Mouse (Mus musculus) T-helper 1 cell (primary cell): ENCODE results near the gene Apobec4.
"Not testable (repeated sequence)": the region's sequence is repeated elsewhere in the genome, so short reads cannot be mapped to it uniquely, and the experiment has no call there.

Source experiments
- in situ Hi-C: fragments of 300-600 bp; cut with MboI, MseI; formaldehyde crosslinking; loops from one replicate; pipeline ENCODE4 v1.15.1; 2025; ENCODE audit warnings: high pct_unique_total_duplicates

The Apobec4 gene

DNA sequence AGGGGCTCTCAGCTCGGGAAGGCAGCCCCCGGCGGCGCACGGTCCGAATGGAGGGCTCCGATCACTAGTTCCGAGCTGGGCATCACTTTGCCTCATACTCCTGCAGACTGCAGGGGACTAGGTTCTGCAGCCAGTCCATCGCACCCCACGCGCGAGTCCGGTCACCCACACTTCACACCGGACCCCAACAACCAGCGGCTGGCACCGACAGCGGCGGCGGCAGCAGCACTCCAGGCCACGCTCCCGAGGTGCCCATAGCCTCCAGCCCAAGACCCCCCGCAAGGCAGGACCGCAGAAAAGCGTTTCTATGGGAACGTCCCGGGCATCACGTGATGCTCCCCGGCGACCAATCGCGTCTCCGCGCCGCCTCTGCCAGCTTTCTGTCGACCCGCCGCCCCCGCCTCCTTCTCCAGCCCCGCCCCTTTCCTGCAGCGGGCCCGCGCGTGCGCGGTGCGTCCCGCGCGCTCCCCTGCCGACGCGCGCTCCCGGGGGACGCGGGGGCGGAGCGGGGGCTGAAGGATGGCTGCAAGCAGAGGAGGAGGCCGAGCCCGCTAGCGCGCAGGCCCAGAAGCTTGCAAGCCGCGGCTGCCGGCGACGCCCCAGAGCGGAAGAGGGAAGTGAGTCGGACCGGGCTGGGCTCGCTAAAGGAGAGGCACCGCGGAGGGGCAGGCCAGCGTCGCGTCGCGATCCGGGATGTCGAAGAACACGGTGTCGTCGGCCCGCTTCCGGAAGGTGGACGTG lies 15.9 kb downstream of the Apobec4 start, which contains the start of the genes Rgl1 and Arpc5:
Gene Rgl1 (minus strand): TSS at position 320 of the 741 bp plus-strand sequence.
Gene Arpc5 (plus strand): TSS at position 511 of the 741 bp plus-strand sequence.
- in situ Hi-C loops: no loop called here

DNA sequence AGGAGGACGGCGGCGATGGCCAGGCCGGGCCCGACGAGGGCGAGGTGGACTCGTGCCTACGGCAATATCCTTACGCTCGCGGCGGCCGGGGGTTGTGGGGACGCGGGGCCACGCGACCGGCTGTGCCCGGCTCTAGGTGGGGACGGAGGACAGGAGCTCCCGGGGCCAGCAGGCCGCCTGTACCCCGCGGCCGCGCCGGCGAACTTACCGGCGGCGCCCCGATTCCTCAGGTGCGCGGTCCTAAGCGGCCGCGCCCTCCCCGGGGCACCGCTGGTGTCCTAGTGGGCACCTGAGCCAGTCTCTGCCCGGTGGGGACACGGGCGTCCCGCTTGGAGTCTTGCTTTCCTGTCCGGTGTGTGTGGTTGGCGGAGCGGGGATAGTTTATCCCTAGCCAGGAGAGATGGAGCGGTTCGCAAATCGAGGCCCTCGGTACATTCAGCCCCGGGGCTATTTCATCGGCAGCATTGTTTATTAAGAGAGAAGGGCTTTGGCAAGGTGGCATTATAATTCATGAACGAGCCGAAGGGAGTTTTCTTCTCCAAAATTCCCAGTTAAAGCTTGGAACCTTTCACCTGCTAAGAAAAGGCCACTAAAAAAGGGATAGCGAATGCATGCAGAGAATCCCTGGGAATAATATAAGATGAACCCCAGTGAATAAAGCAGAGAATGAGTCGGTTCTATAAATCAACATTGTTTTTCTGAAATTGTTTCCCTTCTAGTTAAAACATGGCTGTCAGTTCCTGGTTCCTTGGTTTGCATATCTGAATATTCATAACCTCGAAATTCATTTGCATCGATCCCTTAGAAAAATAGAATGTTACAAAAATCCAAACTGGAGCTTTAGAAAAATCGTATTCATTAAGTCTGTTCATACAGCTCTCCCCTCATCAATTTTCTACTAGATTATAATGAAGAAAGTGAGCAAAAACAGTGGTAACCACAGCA lies 16.7 kb downstream of the Apobec4 start:
- in situ Hi-C loops: no loop called here

DNA sequence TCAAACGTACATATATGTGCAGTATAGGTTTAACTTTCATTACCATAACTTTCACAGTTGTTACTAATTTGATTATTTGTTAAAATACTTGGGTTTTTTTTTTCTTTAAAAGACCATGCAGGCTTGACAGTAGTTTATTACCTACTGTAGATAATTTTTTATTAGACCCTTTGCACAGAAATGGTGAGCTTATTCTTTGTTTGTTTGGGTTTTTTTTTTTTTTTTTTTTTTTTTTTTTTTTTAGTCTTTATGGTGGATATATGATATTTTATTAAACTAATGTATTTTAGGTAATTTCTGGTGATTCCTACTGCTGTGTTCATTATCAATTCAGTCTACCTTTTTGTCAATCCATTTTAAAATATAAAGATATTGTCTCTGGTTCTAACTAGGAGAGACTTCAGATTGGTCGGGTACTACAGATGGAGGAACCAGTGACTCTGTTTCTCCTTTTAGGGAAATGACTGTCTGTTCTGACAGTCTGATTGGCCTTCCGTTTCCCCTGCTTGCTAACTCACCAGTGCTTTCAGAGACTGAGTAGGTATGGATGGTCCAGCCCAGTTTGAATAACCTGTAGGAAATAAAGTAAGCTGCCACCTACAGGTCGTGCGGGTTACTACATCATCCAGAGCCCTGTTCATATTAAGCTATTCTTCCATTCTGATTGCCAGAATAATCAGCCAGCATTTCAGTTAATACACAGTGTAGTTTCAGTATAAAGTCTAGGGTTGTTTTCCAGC lies 17.6 kb downstream of the Apobec4 start:
- in situ Hi-C loops: no loop called here

DNA sequence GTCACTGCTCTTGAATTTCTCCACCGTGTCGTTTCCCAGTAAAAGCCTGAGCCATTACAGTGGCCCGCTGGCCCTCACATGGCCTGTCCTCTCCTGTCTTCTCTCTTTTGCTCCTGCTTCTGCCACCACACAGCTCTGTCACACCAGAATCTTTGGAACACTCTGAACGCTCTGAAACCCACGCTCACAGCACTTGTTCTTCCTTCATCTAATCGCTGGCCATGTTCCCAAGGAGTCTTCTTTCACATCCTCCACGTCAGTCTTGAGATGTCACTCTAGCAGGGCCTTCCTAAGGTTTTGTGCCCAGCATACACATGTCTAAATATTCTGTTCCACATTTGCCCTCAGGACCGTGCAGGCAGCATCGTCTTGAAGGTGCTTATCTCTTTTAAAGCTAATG lies 20.7 kb downstream of the Apobec4 start:
- in situ Hi-C loops: no loop called here

GRCm38 (mm10) chr1:152774601-152775000 lies 24.2 kb downstream of the Apobec4 start:
- in situ Hi-C loops: not testable (repeated sequence)

GRCm38 (mm10) chr1:152779071-152779737 lies 28.9 kb downstream of the Apobec4 start:
- in situ Hi-C loops: no loop called here

DNA sequence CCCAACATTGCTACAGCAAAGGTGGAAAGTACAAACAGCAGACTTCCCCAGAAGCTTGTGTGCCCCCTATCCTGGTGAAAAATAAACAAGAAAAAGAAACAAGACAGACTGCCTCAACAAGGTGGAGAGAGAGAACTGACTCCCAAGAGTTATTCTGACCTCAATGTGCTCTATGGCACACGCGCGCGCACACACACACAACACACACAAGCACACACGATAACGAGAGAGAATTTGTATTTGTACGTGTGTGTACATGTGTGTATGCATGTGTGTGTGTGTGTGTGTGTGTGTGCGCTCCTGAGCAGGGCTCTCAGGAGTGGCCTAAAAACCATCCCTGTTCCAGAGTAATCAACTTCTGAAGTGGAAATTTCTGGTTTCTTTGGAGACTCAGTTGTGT lies 34.3 kb downstream of the Apobec4 start:
- in situ Hi-C loops: no loop called here

GRCm38 (mm10) chr1:152785446-152785845 lies 35.1 kb downstream of the Apobec4 start:
- in situ Hi-C loops: not testable (repeated sequence)

DNA sequence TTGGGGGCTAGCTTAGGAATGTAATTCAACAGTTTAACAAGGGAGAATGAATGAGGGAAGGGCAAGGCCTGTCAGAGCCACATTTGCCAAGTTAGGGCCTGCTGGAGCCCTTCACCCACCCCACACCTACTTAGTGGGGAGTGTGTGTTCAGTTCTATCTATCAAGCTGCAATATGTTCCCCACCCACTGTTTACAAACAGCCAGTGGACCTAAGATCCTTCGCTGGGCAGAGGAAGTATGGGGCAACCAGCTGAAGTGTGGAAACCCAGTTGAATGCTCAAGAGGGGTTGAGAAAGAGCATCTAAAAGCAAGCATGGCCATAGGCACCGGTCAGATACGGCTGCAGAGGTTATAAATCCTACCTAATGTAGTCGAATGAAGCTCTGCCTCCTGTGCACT lies 36.6 kb downstream of the Apobec4 start:
- in situ Hi-C loops: no loop called here

- in situ Hi-C loops: no loop called here
Measured at GRCm38 (mm10) chr1:152788121-152788660, 37.8 kb downstream of the Apobec4 start.

DNA sequence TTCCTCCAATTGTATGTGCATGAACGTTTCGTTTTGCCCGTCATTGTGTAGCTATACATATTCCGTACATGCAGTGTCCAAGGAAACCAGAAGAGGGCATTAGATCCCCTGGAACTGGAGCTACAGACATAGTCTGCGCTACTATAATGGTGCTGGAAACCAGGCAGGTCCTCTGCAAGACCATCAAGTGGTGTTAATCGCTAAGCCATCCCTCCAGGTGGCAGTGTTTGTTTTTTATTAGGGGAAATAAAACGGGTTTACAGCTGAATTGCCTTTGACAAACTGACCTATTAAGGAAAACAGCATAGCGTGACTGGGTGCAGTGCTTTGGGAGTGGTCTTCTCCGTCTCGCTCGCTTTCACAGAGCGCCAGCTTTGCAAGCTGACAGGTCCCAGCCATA lies 39.9 kb downstream of the Apobec4 start:
- in situ Hi-C loops: loop anchor here (10.0 kb wide), 1 partner anchor 275 kb away; no protein-coding TSS in a partner anchor

DNA sequence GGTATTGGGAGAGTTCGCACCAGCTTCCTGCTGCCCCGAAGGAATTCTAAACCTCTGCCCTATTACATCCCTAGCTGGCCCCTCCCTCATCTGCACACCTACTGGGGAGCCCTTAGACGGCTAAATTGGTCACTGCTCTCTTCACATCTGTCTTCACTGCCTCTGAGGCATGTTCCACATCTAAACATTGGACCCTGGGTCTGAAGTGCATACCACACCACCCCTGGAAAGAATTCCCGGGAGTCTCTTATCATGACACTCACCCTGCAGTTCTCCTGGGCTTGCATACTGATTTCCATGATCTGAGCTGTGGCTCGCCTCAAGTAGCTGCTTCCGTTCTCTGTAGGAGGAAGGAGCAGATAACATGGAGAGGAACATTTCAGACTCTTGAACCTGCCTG lies 40.5 kb downstream of the Apobec4 start:
- in situ Hi-C loops: loop anchor here (10.0 kb wide), 1 partner anchor 274 kb away; no protein-coding TSS in a partner anchor

- in situ Hi-C loops: loop anchor here (10.0 kb wide), 1 partner anchor 274 kb away; no protein-coding TSS in a partner anchor
Measured at GRCm38 (mm10) chr1:152791269-152791668, 40.9 kb downstream of the Apobec4 start.

DNA sequence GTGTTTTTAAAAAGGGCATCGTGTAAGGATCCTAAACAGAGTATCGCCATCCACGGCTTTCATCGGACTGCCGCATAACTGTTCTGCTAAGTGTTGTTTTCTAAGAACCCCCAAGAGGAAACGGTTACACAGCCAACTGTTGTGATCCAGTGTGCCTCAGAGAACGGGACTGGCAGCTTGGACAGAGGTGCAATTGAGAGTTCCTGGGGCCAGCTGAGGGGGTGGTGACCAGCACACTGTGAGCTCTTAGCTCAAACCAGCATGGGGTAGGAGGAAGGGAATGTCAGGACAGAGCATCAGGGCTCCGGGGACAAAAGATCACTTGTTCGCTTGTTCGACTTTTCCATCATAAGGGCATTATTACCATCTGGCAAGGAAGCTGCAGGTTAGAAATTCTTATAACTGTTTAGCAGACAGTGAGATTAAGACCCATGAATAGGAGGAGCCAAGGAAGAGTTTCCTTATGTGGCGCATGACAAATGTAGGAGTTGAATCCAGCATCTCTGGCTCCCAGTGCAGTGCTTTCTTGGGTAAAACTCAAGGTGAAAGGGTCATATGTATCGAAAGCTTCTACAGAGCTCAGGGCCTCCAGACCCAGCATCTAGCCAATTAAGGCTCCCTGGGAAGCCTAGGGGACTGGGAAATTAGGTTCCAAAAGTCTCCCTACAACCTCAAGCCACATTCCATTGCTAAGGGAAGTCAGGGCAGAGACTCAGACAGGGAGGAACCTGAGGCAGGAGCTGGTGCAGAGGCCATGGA lies 42.6 kb downstream of the Apobec4 start:
- in situ Hi-C loops: loop anchor here (10.0 kb wide), 1 partner anchor 272 kb away; no protein-coding TSS in a partner anchor

- in situ Hi-C loops: loop anchor here (10.0 kb wide), 1 partner anchor 271 kb away; no protein-coding TSS in a partner anchor
Measured at GRCm38 (mm10) chr1:152793495-152794130, 43.3 kb downstream of the Apobec4 start.

- in situ Hi-C loops: loop anchor here (10.0 kb wide), 1 partner anchor 269 kb away; no protein-coding TSS in a partner anchor
Measured at GRCm38 (mm10) chr1:152795688-152796255, 45.4 kb downstream of the Apobec4 start.

- in situ Hi-C loops: loop anchor here (10.0 kb wide), 1 partner anchor 268 kb away; no protein-coding TSS in a partner anchor
Measured at GRCm38 (mm10) chr1:152796683-152797263, 46.4 kb downstream of the Apobec4 start.

- in situ Hi-C loops: loop anchor here (10.0 kb wide), 1 partner anchor 267 kb away; no protein-coding TSS in a partner anchor
Measured at GRCm38 (mm10) chr1:152798125-152798524, 47.8 kb downstream of the Apobec4 start.
